11 mouse cellular contexts compared by ENCODE assay signal in the genomic region with DNA sequence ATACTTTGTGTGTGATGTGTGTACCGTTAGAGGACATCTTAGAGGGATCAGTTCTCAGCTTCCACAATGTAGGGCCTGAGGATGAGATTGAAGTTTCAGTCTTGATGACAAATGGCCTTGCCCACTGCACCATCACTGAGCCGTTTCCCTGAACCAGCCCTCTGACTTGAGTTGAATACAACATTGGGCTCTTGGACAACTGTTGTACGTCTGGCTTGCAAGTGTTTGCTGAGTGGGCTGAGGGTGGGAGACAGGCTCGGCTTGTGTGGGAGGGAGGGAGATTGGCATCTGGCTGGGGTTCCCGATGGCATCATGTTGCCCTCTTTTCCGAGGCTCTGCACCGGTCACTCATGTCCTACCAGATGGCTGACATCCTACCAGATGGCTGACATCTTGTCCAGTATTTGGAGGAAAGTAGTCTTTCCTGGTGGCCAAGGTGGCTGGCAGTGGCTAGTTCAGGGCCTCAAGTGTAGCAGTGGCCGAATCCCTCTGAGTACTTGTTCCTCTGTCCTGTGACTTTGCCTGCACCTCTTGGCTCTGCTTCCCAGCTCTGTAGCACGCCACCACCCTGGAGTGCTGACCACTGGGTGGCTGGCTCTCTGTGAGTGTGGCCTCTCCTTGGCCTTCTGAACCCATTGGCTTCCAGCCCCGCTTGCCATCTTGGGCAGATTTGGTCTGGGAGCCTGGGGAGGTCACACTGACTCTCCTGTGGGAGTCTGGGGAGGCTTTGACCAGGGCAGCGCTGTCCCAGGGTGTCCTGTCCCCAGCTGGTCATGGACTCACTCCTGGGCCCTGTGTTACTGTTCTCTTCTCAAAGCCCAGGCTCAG. TPM values are rescaled to one million over a fixed set of nuclear protein-coding genes. Genes with fewer than 3 reads are reported as not detected.
DNase-seq lines count a peak whose midpoint lies in the region; ATAC-seq and TF ChIP-seq lines count a peak whose summit lies in the region.
"Had no signal": no experiment of that assay in that cellular context is flagged by ENCODE, and none has a peak within 500 bp of the region (broad histone marks: within the 10 kb centered on the region; RNA-seq: fewer than 3 reads in every experiment).

No protein-coding gene starts in this region.

- no peaks in the 10 kb centered on the region for H3K36me3 ChIP-seq in stomach, embryonic 14.5 days (ENCODE audit: control insufficient read depth, insufficient read depth, low read length)
- H3K36me3 ChIP-seq in stomach, postnatal 0 days (ENCODE audit: control insufficient read depth, insufficient read depth, low read length): no peaks in the 10 kb centered on the region
- no peaks in the 10 kb centered on the region for H3K36me3 ChIP-seq in forebrain, embryonic 15.5 days
- H3K36me3 ChIP-seq in midbrain, embryonic 10.5 days: no peaks in the 10 kb centered on the region
- H3K36me3 ChIP-seq: liver, embryonic 15.5 days had no signal

- no peak for ATAC-seq in stomach, embryonic 14.5 days (ENCODE audit: insufficient number of reproducible peaks, insufficient read depth, low FRiP score, low read depth)
- no peak for ATAC-seq in stomach, postnatal 0 days (ENCODE audit: low FRiP score, low TSS enrichment)
- ATAC-seq in forebrain, embryonic 15.5 days (replicated peaks): no peak

- no peak for DNase-seq in stomach, postnatal 0 days (ENCODE audit: low spot score)
- DNase-seq in midbrain, embryonic 10.5 days (ENCODE audit: low spot score): peak; percentile 37
- DNase-seq in adrenal gland, postnatal 4 days (ENCODE audit: low spot score in 2 of 2): no peak
- no peak for DNase-seq in urinary bladder, postnatal 10 days (ENCODE audit: low spot score)
- DNase-seq in thymus, postnatal 10 days (ENCODE audit: low spot score in 2 of 2): no peak
- DNase-seq: thymus, postnatal 36 days had no signal

- 69% methylated on average over 11 of the region's 11 CpGs for WGBS in stomach, embryonic 14.5 days
- WGBS in stomach, postnatal 0 days: 77% methylated on average over 11 of the region's 11 CpGs
- WGBS in forebrain, embryonic 15.5 days: 63% methylated on average over 11 of the region's 11 CpGs
- WGBS in midbrain, embryonic 10.5 days: 70% methylated on average over 11 of the region's 11 CpGs

- H3K9me3 ChIP-seq in stomach, embryonic 14.5 days (ENCODE audit: control insufficient read depth, low read depth, low read length): no peaks in the 10 kb centered on the region
- H3K9me3 ChIP-seq in stomach, postnatal 0 days (ENCODE audit: control insufficient read depth, low read length): no peaks in the 10 kb centered on the region
- H3K9me3 ChIP-seq in forebrain, embryonic 15.5 days: no peaks in the 10 kb centered on the region
- no peaks in the 10 kb centered on the region for H3K9me3 ChIP-seq in midbrain, embryonic 10.5 days (replicated peaks)
- H3K9me3 ChIP-seq: liver, embryonic 15.5 days had no signal

- H3K27me3 ChIP-seq in stomach, embryonic 14.5 days (ENCODE audit: control insufficient read depth, insufficient read depth, low read length): peaks cover 5% of the 10 kb centered on the region; the same call in 1 of the 2 replicates
- H3K27me3 ChIP-seq in stomach, postnatal 0 days (ENCODE audit: control insufficient read depth, insufficient read depth, low read length): no peaks in the 10 kb centered on the region; the same call in 1 of the 2 replicates
- no peaks in the 10 kb centered on the region for H3K27me3 ChIP-seq in forebrain, embryonic 15.5 days
- peaks cover 34% of the 10 kb centered on the region for H3K27me3 ChIP-seq in midbrain, embryonic 10.5 days (ENCODE audit: low read depth, poor library complexity, severe bottlenecking)

- H3K4me3 ChIP-seq in stomach, embryonic 14.5 days (ENCODE audit: low read depth, low read length): no peak overlapping the region
- H3K4me3 ChIP-seq in stomach, postnatal 0 days (ENCODE audit: low read depth, low read length): no peak overlapping the region
- H3K4me3 ChIP-seq in forebrain, embryonic 15.5 days: 0 out of 2 replicates have a peak overlapping the region, but pooled peaks have one; percentile 47
- H3K4me3 ChIP-seq in midbrain, embryonic 10.5 days: peak overlapping the region; percentile 9; the same call in 1 of the 2 replicates
- H3K4me3 ChIP-seq: liver, embryonic 15.5 days had no signal

- no peak overlapping the region for H3K9ac ChIP-seq in stomach, embryonic 14.5 days (replicated peaks; ENCODE audit: low read depth, low read length)
- no peak overlapping the region for H3K9ac ChIP-seq in stomach, postnatal 0 days (ENCODE audit: low read length)
- no peak overlapping the region for H3K9ac ChIP-seq in forebrain, embryonic 15.5 days (replicated peaks)
- H3K9ac ChIP-seq: liver, embryonic 15.5 days had no signal

- no peak overlapping the region for H3K4me2 ChIP-seq in stomach, embryonic 14.5 days (replicated peaks; ENCODE audit: low read depth, low read length)
- H3K4me2 ChIP-seq in stomach, postnatal 0 days (replicated peaks; ENCODE audit: low read depth): no peak overlapping the region
- peak overlapping the region; percentile 74 for H3K4me2 ChIP-seq in forebrain, embryonic 15.5 days (replicated peaks)
- H3K4me2 ChIP-seq: liver, embryonic 15.5 days had no signal

- H3K27ac ChIP-seq in stomach, embryonic 14.5 days (ENCODE audit: low read length): peak overlapping the region; percentile 58; the same call in 1 of the 2 replicates
- no peak overlapping the region for H3K27ac ChIP-seq in stomach, postnatal 0 days (replicated peaks)
- peak overlapping the region; percentile 90; the same call in 1 of the 2 replicates for H3K27ac ChIP-seq in forebrain, embryonic 15.5 days (replicated peaks)
- peak overlapping the region; percentile 90 for H3K27ac ChIP-seq in midbrain, embryonic 10.5 days (replicated peaks)
- H3K27ac ChIP-seq: liver, embryonic 15.5 days had no signal

- TF ChIP-seq EP300 in stomach, postnatal 0 days (optimal IDR thresholded peaks at IDR 0.05): no peak

- no peak for TF ChIP-seq CTCF in stomach, postnatal 0 days (IDR thresholded peaks at IDR 0.05; ENCODE audit: low read depth)

- peaks cover 14% of the 10 kb centered on the region; the same call in 1 of the 2 replicates for H3K4me1 ChIP-seq in stomach, embryonic 14.5 days (ENCODE audit: control insufficient read depth, insufficient read depth, low read length)
- 0 out of 2 replicates have a peak, but pooled peaks cover 8% of the 10 kb centered on the region for H3K4me1 ChIP-seq in stomach, postnatal 0 days (replicated peaks; ENCODE audit: control insufficient read depth, insufficient read depth)
- peaks cover 47% of the 10 kb centered on the region for H3K4me1 ChIP-seq in forebrain, embryonic 15.5 days
- peaks cover 62% of the 10 kb centered on the region for H3K4me1 ChIP-seq in midbrain, embryonic 10.5 days

RNA-seq across cellular contexts. Expression of a gene that starts 9.3 kb away (rescaled TPM):
- not detected in 2 replicates for polyA plus RNA-seq in stomach, embryonic 14.5 days (2014; fragmentation: Nextera tagmentation; extraction: Ambion mirVana)
- not detected in 2 replicates for polyA plus RNA-seq in stomach, postnatal 0 days (2015; fragmentation: Nextera tagmentation; extraction: Ambion mirVana)
- 0.10 TPM in 1 of 2 replicates, not detected in the other for polyA plus RNA-seq in forebrain, embryonic 15.5 days (2015; fragmentation: Nextera tagmentation; extraction: Ambion mirVana)
- polyA plus RNA-seq in midbrain, embryonic 10.5 days (2016; fragmentation: Nextera tagmentation; extraction: Ambion mirVana): not detected in 2 replicates
- total RNA-seq in adrenal gland, postnatal 4 days (2021): 10 to 100 TPM in 1 of 2 experiments, under 1 TPM in 1; 0.37 to 10.1 TPM
- total RNA-seq: gastrocnemius, adult 2 months; heart, postnatal 14 days had no signal
- polyA plus RNA-seq: liver, embryonic 15.5 days had no signal

Comparison
In these comparisons a context has a peak if more than half of its experiments do, and no peak if none do; other contexts are left out.
1. H3K4me3 ChIP-seq: peak in forebrain, embryonic 15.5 days (single experiment) and midbrain, embryonic 10.5 days (single experiment); none in stomach, embryonic 14.5 days (single experiment) and stomach, postnatal 0 days (single experiment).